Mouse (Mus musculus) olfactory bulb, adult 2 months (tissue): ENCODE results near the gene Grem2.

ENCODE experiments used
- CTCF ChIP-seq: fragments of 200-500 bp; IDR thresholded peaks from 2 replicates; pipeline ENCODE4 v1.5.1; 2012; ENCODE audit warnings: low read depth, mild to moderate bottlenecking, low read length, moderate library complexity; ENCODE audit not compliant: insufficient read depth
- POLR2A ChIP-seq: fragments of 200-500 bp; IDR thresholded peaks from 2 replicates; pipeline ENCODE4 v1.6.1; 2012; ENCODE audit warnings: mild to moderate bottlenecking, low read depth, low read length, moderate library complexity; ENCODE audit not compliant: insufficient read depth

- TF ChIP-seq POLR2A (no peak), CTCF (no peak)
These were observed 95.1 kb downstream of the Grem2 start for GRCm38 (mm10) chr1:174826562-174826961.
